Mouse (Mus musculus) embryonic fibroblast, embryonic 13.5 days (primary cell): ENCODE measurements at regions not wholly inside any gene's neighbourhood (a gene's known extent, or its start where the extent isn't known, plus 50 kb on each side); places are given as distances from the start of the nearest gene placed in this dataset.

Experiments used
- CTCF ChIP-seq: IDR thresholded peaks from 2 replicates; pipeline ENCODE4 v1.5.1; 2011; ENCODE audit warnings: mild to moderate bottlenecking, control low read depth, low read length, moderate library complexity, borderline replicate concordance; ENCODE audit not compliant: insufficient read depth
- POLR2A ChIP-seq: IDR thresholded peaks from 2 replicates; pipeline ENCODE4 v1.6.1; 2011; ENCODE audit warnings: low read depth, mild to moderate bottlenecking, control low read depth, low read length, moderate library complexity

GRCm38 (mm10) chr6:101446720-101447119, 69.0 kb upstream of the Pdzrn3 start:
- no peak for TF ChIP-seq POLR2A
- TF ChIP-seq CTCF = no peak
